Mouse (Mus musculus) midbrain, embryonic 16.5 days (tissue): ENCODE data around the gene Coro1c. TPM values are rescaled to one million over a fixed set of nuclear protein-coding genes. Genes with fewer than 3 reads are reported as not detected.

ENCODE experiments used
- ATAC-seq: fragments of 200-750 bp; cut with Nextera tagmentation; 2 replicates; pipeline ENCODE4 v1.8.0; 2017; ENCODE audit warnings: moderate TSS enrichment
- H3K27ac ChIP-seq: fragments of 300-500 bp; sonication (generic); 2 replicates; pipeline ENCODE4 v1.5.1; 2014; ENCODE audit warnings: mild to moderate bottlenecking, low read length, mixed read lengths
- H3K27me3 ChIP-seq: fragments of 300-500 bp; sonication (generic); 2 replicates; pipeline ENCODE4 v1.6.1; 2014; ENCODE audit warnings: low read depth, low read length, mixed read lengths; ENCODE audit not compliant: control insufficient read depth, insufficient read depth
- H3K36me3 ChIP-seq: fragments of 300-500 bp; sonication (generic); 2 replicates; pipeline ENCODE4 v1.6.1; 2014; ENCODE audit warnings: mild to moderate bottlenecking, low read length, moderate library complexity, mixed read lengths; ENCODE audit not compliant: control insufficient read depth, insufficient read depth
- H3K4me1 ChIP-seq: fragments of 300-500 bp; sonication (generic); 2 replicates; pipeline ENCODE4 v1.6.1; 2014; ENCODE audit warnings: mild to moderate bottlenecking, low read length, mixed read lengths; ENCODE audit not compliant: control insufficient read depth, insufficient read depth
- H3K4me2 ChIP-seq: fragments of 300-500 bp; sonication (generic); 2 replicates; pipeline ENCODE4 v1.6.1; 2014; ENCODE audit warnings: mild to moderate bottlenecking, low read length, mixed read lengths
- H3K4me3 ChIP-seq: fragments of 300-500 bp; sonication (generic); 2 replicates; pipeline ENCODE4 v1.5.1; 2014; ENCODE audit warnings: low read depth, mild to moderate bottlenecking, low read length, moderate library complexity, mixed read lengths
- H3K9ac ChIP-seq: fragments of 300-500 bp; sonication (generic); 2 replicates; pipeline ENCODE4 v1.6.1; 2014; ENCODE audit warnings: low read depth, low read length, mixed read lengths
- H3K9me3 ChIP-seq: fragments of 300-500 bp; sonication (generic); replicated peaks from 2 replicates; pipeline ENCODE4 v1.6.1; 2014; ENCODE audit warnings: mild to moderate bottlenecking, low read length, mixed read lengths; ENCODE audit not compliant: control insufficient read depth, poor library complexity, severe bottlenecking
- WGBS: fragments of 180-500 bp; shearing (Covaris S2); extraction: QIAGEN DNeasy Blood & Tissue Kit; methylation state at CpG from one replicate; pipeline ENCODE4 v1.1.7; 2014; 5-methylcytosine and 5-hydroxymethylcytosine counted together
- polyA plus RNA-seq: library from polyadenylated mRNA; unstranded; fragments of >200 nt; fragmentation: Nextera tagmentation; extraction: Ambion mirVana; gene quantifications from 2 replicates; pipeline ENCODE4 v1.2.1, GENCODE M21; 2015

The Coro1c gene
- polyA plus RNA-seq, 1 experiment from 2014 or later = 209 TPM

DNA sequence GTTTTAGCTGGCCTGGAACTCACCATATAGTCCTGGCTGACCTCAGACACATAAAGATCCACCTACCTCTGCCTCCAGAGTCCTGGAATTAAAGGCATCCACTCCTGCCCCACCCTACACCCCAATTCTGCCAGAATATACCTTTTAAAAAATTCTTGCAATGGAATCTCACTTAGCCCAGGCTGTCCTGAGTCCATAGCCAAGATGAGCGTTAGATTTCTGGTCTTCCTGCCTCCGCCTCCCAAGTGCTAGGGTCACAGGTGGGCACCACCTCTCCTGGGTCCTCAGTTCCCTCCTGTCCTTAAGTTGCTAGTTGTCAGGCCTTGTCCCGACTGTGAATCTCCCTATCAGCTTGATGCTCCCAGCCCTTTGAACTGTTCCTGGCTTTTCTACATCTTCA is 23.8 kb upstream of the Coro1c start:
- Histone ChIP-seq H3K27me3 (no peaks in the 10 kb centered on the region), H3K4me1 (peaks cover 6% of the 10 kb centered on the region; the same call in 1 of the 2 replicates), H3K9me3 (no peaks in the 10 kb centered on the region), H3K9ac (no peak overlapping the region), H3K4me3 (no peak overlapping the region), H3K36me3 (no peaks in the 10 kb centered on the region), H3K4me2 (no peak overlapping the region), H3K27ac (no peak overlapping the region)
- ATAC-seq = no peak
- 86% methylated on average over 3 of the region's 3 CpGs for WGBS

DNA sequence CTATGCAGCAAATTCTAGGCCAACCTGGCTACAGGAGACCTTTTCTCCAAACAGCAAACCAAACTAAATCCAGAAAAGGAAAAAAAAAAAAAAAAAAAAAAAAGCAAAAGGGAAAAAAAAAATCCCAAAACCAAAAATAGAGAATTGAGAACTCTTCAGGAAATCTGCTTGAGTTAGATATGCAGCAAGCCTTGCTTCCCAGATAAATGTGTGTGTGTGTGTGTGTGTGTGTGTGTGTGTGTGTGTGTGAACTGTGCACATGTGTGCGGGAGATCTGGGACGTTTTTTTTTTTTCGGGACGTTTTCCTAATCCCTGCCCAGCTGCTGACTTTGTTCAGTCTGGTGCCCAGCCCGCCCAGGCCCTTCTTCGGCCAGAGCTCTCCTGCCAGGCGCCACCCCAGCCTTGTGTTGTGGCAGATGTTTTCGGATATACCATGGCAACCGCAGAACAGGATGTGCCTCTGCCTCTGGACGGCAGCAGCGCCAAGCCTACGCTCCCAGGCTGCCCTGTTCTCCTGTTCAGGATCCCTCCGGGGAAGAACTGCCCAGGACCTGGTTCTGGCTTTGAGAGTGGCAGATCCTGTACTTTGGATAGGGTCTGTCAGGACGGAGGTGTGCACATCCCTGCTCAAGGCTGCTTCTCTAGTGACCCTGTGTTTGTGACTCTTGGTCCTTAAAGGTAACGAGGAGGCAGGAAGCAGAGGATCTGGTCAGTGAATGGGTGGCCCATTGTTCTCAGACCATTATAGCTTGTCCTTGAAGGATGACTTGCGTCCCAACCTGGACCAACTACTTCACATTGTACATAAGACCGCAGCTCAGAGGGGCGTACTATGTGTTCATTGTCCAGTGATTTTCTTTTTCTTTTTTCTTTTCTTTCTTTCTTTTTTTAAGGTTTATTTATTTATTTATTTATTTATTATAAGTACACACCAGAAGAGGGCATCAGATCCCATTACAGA is 22.4 kb upstream of the Coro1c start:
- Histone ChIP-seq H3K4me3 (no peak overlapping the region), H3K9me3 (no peaks in the 10 kb centered on the region), H3K4me2 (peak overlapping the region; percentile 25; the same call in 1 of the 2 replicates), H3K9ac (peak overlapping the region; percentile 46; the same call in 1 of the 2 replicates), H3K27ac (no peak overlapping the region; the same call in 1 of the 2 replicates), H3K27me3 (no peaks in the 10 kb centered on the region), H3K4me1 (peaks cover 6% of the 10 kb centered on the region; the same call in 1 of the 2 replicates), H3K36me3 (no peaks in the 10 kb centered on the region)
- 20% methylated on average over 18 of the region's 18 CpGs for WGBS
- ATAC-seq = no peak

DNA sequence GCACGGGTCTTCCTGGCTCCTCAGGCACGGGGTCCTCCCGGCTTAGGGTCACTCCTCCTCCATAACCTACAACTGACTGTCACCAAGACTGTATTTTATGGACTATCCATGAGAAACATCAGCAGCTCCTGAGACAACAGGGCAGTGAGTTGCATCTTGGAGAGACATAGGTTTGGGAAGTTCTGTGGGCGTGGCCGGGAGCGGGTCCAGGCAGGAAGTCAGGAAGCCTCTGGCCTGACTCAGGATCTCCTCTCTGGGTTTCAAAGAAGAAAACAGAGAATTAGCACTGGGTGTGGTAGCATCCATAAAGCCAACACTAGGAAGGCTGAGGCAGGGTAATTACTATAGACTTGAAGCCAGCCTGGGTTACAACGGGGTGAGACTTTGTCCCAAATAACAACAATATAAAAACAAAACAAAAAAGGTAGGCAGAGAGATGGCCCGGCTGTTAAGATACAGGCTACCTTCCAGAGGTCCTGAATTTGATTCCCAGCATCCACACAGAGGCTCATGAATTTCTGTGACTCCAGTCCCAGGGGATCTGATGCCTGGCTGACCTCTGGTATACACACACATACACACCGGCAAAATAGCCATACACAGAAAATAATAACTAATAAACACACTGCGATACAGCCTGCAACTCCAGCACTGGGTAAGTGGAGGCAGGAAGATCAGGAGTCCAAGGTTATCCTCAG is 21.5 kb upstream of the Coro1c start:
- no peaks in the 10 kb centered on the region for H3K36me3 ChIP-seq
- no peak overlapping the region for H3K9ac ChIP-seq
- WGBS = 51% methylated on average over 10 of the region's 10 CpGs
- no peak overlapping the region for H3K27ac ChIP-seq
- H3K9me3 ChIP-seq = no peaks in the 10 kb centered on the region
- no peaks in the 10 kb centered on the region for H3K27me3 ChIP-seq
- no peak overlapping the region for H3K4me2 ChIP-seq
- ATAC-seq = no peak
- H3K4me1 ChIP-seq = peaks cover 6% of the 10 kb centered on the region; the same call in 1 of the 2 replicates
- H3K4me3 ChIP-seq = no peak overlapping the region

DNA sequence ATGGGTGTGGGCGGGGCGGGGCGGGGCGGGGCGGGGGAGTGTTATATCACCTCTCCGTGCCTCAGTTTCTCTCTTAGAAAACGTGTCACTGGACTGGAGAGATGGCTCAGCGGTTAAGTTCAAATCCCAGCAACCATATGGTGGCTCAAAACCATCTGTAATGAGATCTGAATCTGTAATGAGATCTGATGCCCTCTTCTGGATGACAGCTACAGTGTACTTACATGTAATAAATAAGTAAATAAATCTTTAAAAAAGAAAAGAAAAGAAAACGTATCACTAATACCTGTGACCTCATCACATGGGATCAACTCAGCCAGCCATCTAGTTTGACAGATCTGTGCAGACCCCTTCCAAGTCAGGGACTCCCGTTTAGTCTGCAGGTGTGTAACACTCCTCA is 21.0 kb upstream of the Coro1c start:
- H3K9me3 ChIP-seq = no peaks in the 10 kb centered on the region
- no peak overlapping the region for H3K4me3 ChIP-seq
- peaks cover 6% of the 10 kb centered on the region; the same call in 1 of the 2 replicates for H3K4me1 ChIP-seq
- H3K36me3 ChIP-seq = no peaks in the 10 kb centered on the region
- WGBS = 62% methylated on average over 10 of the region's 10 CpGs
- H3K27ac ChIP-seq = no peak overlapping the region
- ATAC-seq = no peak
- H3K9ac ChIP-seq = no peak overlapping the region
- H3K27me3 ChIP-seq = no peaks in the 10 kb centered on the region
- H3K4me2 ChIP-seq = no peak overlapping the region

DNA sequence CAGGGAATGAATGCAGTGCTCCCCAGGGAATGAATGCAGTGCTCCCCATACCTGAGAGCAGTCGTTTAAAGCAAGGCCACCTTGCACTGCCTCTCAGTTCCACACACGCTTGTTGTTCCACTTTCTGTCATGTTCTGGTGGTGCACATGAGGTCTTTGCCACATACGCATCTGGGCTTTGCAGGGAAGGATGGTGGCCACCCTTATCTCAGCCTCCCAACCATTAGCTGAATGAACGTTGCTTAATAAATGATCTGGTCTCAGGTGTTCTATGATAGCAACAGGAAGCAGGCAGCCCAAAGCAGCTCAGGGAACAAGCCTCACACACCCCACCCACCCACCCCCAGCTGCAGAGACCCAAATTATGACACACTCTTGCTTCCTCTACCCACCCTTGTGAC is 16.1 kb upstream of the Coro1c start:
- no peak for ATAC-seq
- Histone ChIP-seq H3K4me1 (peaks cover 5% of the 10 kb centered on the region), H3K9me3 (no peaks in the 10 kb centered on the region), H3K9ac (no peak overlapping the region), H3K27me3 (no peaks in the 10 kb centered on the region), H3K4me2 (no peak overlapping the region), H3K27ac (no peak overlapping the region), H3K36me3 (no peaks in the 10 kb centered on the region), H3K4me3 (no peak overlapping the region)
- 85% methylated on average over 4 of the region's 4 CpGs for WGBS

DNA sequence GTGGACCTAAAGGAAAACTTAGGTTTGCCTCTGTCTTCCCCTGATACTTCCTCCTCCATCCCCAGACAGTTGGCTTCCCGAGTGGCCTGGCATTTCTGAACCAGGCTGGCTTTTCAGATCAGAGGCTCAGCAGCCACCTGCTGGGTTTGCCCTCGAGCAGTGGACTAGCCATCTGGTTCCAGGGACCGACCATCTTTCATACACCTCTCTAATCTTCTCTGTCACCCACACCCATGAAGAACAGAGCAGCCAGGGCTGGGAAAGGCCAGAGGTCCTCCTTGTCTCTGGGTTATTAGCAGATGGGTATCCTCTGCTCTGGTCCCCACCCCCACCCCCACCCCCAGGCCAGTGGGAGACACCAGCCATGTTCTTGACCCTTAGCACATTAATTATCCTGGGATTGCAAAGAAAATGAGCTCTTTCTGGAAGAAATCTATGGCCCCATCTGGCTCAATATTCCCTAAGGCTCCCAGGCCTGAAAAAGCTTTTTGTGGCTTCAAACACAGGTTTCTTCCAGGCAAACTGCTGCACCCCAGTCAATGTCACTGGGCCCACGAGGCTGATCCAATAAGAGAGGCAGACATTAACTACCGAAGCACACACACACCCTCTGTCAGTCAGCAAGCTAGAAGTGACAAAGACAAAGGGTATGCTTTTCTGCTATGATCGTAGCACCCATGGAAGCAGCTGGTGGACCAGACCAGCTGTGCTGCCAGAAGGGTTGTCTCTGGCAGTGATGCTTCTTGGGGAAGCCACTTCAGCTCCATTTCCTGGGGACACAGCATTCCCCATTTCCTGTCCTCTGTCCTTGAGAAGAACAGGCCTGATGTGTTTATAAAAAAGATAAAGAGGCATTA is 13.0 kb upstream of the Coro1c start:
- Histone ChIP-seq H3K4me1 (peaks cover 5% of the 10 kb centered on the region), H3K27me3 (no peaks in the 10 kb centered on the region), H3K9me3 (no peaks in the 10 kb centered on the region), H3K4me2 (no peak overlapping the region), H3K27ac (peak overlapping the region; percentile 73), H3K36me3 (no peaks in the 10 kb centered on the region), H3K4me3 (no peak overlapping the region), H3K9ac (0 out of 2 replicates have a peak overlapping the region, but pooled peaks have one; percentile 20)
- no peak for ATAC-seq
- 9% methylated on average over 6 of the region's 6 CpGs for WGBS

DNA sequence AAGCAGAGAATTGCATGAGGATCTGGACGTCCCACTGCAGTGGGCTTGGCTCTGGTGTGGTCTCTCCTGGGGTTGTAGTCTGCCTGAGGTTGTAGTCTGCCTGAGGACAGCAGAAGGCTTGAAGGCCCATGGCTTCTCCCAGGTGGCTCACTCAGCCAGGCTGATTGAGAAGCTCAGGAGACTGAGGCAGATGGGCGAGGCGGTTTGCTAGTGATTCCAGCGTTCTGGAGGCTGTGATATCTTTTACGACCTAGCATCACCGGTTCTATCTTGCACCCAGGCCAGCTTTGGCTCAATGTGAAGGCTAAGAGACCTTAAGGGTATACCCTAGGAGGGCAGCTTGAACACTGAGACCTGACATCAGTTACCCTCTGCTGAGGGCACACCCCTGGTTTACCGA is 10.5 kb upstream of the Coro1c start:
- no peak overlapping the region for H3K9ac ChIP-seq
- no peaks in the 10 kb centered on the region for H3K36me3 ChIP-seq
- H3K4me1 ChIP-seq = peaks cover 5% of the 10 kb centered on the region
- H3K4me3 ChIP-seq = no peak overlapping the region
- no peaks in the 10 kb centered on the region for H3K27me3 ChIP-seq
- H3K27ac ChIP-seq = no peak overlapping the region
- no peaks in the 10 kb centered on the region for H3K9me3 ChIP-seq
- no peak overlapping the region for H3K4me2 ChIP-seq
- 82% methylated on average over 7 of the region's 7 CpGs for WGBS
- ATAC-seq = no peak

DNA sequence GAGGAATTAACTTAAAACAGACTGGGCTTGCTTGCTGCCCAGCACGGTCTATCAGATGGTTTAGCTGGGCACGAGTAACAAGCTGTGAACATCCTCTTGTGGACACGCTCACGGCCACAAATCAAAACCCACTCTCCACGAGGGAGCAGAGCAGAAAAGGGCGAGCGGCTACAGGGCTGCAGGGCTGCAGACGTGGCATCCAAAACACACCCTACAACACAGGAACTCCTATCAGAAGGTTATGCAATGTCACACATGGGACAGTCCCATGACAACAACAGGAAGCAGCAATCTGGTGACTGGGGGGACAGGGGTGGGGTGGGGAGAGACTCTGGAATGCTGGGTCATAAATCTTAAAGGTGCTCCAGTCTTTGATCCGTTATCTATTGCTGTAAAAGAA is 10.1 kb upstream of the Coro1c start:
- Histone ChIP-seq H3K36me3 (no peaks in the 10 kb centered on the region), H3K9ac (no peak overlapping the region), H3K27me3 (no peaks in the 10 kb centered on the region), H3K27ac (no peak overlapping the region), H3K4me2 (no peak overlapping the region), H3K9me3 (no peaks in the 10 kb centered on the region), H3K4me1 (peaks cover 5% of the 10 kb centered on the region), H3K4me3 (no peak overlapping the region)
- no peak for ATAC-seq
- 78% methylated on average over 9 of the region's 9 CpGs for WGBS
